Mouse (Mus musculus) intestine, embryonic 16.5 days (tissue): ENCODE results near the gene Mgat4c. TPM values are rescaled to one million over a fixed set of nuclear protein-coding genes. Genes with fewer than 3 reads are reported as not detected.

Experiments used
- ATAC-seq: fragments of 200-750 bp; cut with Nextera tagmentation; 2 replicates; pipeline ENCODE4 v1.8.0; 2017; ENCODE audit warnings: moderate TSS enrichment, moderate library complexity
- H3K27ac ChIP-seq: fragments of 300-500 bp; sonication (generic); 2 replicates; pipeline ENCODE4 v1.5.1; 2014; ENCODE audit warnings: mild to moderate bottlenecking, low read length
- H3K27me3 ChIP-seq: fragments of 300-500 bp; sonication (generic); replicated peaks from 2 replicates; pipeline ENCODE4 v1.6.1; 2014; ENCODE audit warnings: low read length, control low read depth, mixed read lengths; ENCODE audit not compliant: control insufficient read depth, insufficient read depth
- H3K36me3 ChIP-seq: fragments of 300-500 bp; sonication (generic); 2 replicates; pipeline ENCODE4 v1.6.1; 2014; ENCODE audit warnings: low read length, control low read depth; ENCODE audit not compliant: control insufficient read depth, insufficient read depth
- H3K4me1 ChIP-seq: fragments of 300-500 bp; sonication (generic); 2 replicates; pipeline ENCODE4 v1.6.1; 2014; ENCODE audit warnings: low read length, control low read depth, mixed read lengths; ENCODE audit not compliant: control insufficient read depth, insufficient read depth
- H3K4me2 ChIP-seq: fragments of 300-500 bp; sonication (generic); 2 replicates; pipeline ENCODE4 v1.6.1; 2014; ENCODE audit warnings: low read depth, low read length, control low read depth
- H3K4me3 ChIP-seq: fragments of 300-500 bp; sonication (generic); 2 replicates; pipeline ENCODE4 v1.5.1; 2014; ENCODE audit warnings: mild to moderate bottlenecking, low read length
- H3K9ac ChIP-seq: fragments of 300-500 bp; sonication (generic); 2 replicates; pipeline ENCODE4 v1.6.1; 2014; ENCODE audit warnings: low read depth, low read length
- H3K9me3 ChIP-seq: fragments of 300-500 bp; sonication (generic); 2 replicates; pipeline ENCODE4 v1.6.1; 2016; ENCODE audit warnings: low read length, control low read depth; ENCODE audit not compliant: control insufficient read depth
- WGBS: fragments of 180-500 bp; shearing (Covaris S2); extraction: QIAGEN DNeasy Blood & Tissue Kit; methylation state at CpG from one replicate; pipeline ENCODE4 v1.1.7; 2014; 5-methylcytosine and 5-hydroxymethylcytosine counted together
- polyA plus RNA-seq: library from polyadenylated mRNA; unstranded; fragments of >200 nt; fragmentation: Nextera tagmentation; extraction: Ambion mirVana; gene quantifications from 2 replicates; pipeline ENCODE4 v1.2.1, GENCODE M21; 2015

Gene Mgat4c
- polyA plus RNA-seq, result 20.1 and 23.5 TPM in 2 replicates

DNA sequence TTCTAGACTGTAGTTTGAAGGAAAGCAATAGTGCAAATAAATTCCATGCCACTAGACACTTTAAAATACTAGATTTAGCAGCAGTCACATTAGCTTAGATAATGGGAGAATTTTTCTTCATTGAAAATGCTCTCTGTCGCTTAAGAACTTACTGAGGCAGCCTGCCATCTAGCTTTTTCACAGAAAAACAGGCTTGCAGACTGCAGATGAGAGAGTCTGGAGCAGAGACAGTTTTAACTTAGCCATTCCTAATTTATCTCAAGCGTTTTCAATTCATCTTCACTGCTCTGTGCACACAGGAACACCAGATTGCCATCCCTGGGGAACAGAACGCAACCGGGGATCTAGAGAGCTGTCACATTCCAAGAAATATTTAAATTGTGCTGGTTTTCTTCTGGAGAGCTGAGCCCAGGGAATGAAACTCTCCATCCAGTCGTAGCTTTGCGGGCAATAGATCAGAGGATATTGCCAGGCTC, at the start of gene Mgat4c:
Gene Mgat4c (plus strand): TSS at position 51 of the 476 bp plus-strand sequence.
- H3K9me3 ChIP-seq, result no peaks in the 10 kb centered on the region
- no peaks in the 10 kb centered on the region for H3K36me3 ChIP-seq
- H3K4me1 ChIP-seq, result no peaks in the 10 kb centered on the region
- no peak within 1 kb of the TSS for H3K4me2 ChIP-seq
- H3K27me3 ChIP-seq, result no peaks in the 10 kb centered on the region
- H3K9ac ChIP-seq, result no peak within 1 kb of the TSS
- 40% methylated on average over 6 of the region's 6 CpGs for WGBS
- no peak for ATAC-seq
- no peak within 1 kb of the TSS for H3K4me3 ChIP-seq
- H3K27ac ChIP-seq, result no peak within 1 kb of the TSS

- Histone ChIP-seq H3K9me3 (no peaks in the 10 kb centered on the region), H3K27ac (no peak overlapping the region), H3K4me2 (no peak overlapping the region), H3K4me1 (no peaks in the 10 kb centered on the region), H3K9ac (no peak overlapping the region), H3K36me3 (no peaks in the 10 kb centered on the region), H3K4me3 (no peak overlapping the region), H3K27me3 (no peaks in the 10 kb centered on the region)
- no peak for ATAC-seq
- 84% methylated on average over 6 of the region's 6 CpGs for WGBS
Measured at GRCm38 (mm10) chr10:101635266-101635665, 46.0 kb upstream of the Mgat4c start.

GRCm38 (mm10) chr10:101641048-101641447, 40.2 kb upstream of the Mgat4c start:
- no peak overlapping the region for H3K4me3 ChIP-seq
- no peak overlapping the region for H3K27ac ChIP-seq
- H3K36me3 ChIP-seq, result no peaks in the 10 kb centered on the region
- ATAC-seq, result no peak
- H3K9ac ChIP-seq, result no peak overlapping the region
- no peaks in the 10 kb centered on the region for H3K4me1 ChIP-seq
- no peak overlapping the region for H3K4me2 ChIP-seq
- no peaks in the 10 kb centered on the region for H3K9me3 ChIP-seq
- no peaks in the 10 kb centered on the region for H3K27me3 ChIP-seq
- 71% methylated on average over 2 of the region's 2 CpGs for WGBS

DNA sequence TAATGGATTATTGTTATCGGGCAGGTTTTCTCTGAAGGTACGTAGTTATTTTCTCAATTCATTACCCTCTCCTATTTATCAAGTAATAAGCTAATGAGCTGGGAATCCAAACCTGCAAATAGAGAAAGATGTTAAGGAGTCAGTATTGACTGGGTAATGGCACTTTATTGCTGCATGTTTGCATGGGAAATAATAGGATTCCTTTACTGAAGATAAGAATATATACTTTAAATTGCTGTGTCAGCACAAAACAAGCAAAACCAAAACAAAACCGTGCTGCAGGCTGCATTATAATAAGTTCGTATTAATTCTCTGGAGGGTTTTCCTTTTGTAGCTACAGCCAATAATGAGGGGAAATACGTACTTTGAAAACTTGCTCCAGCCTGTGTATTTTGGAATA, 627 bp downstream of the Mgat4c start:
- H3K36me3 ChIP-seq, result no peaks in the 10 kb centered on the region
- H3K4me3 ChIP-seq, result no peak overlapping the region
- no peaks in the 10 kb centered on the region for H3K4me1 ChIP-seq
- H3K9me3 ChIP-seq, result no peaks in the 10 kb centered on the region
- no peak for ATAC-seq
- H3K9ac ChIP-seq, result no peak overlapping the region
- H3K27me3 ChIP-seq, result no peaks in the 10 kb centered on the region
- no peak overlapping the region for H3K4me2 ChIP-seq
- WGBS, result 57% methylated on average over 5 of the region's 5 CpGs
- H3K27ac ChIP-seq, result no peak overlapping the region

DNA sequence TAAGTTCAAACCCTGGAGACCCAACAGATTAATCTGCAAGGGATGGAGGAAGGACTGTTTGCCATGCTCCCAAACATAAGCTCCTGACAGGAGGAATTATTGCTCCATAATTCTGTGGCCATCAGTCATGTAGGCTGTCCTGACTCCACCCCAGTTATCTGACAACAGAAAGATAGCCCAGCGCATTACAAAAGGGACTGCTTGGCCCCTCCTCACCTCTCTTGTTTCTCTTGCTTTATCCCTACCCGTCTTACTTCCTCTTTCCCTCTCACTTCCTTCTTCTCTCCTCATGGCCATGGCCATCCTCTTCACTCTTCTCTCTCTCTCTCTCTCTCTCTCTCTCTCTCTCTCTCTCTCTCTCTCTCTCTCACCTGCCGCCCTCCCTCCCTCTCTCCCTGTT, 80.5 kb downstream of the Mgat4c start:
- no peaks in the 10 kb centered on the region for H3K4me1 ChIP-seq
- WGBS, result 79% methylated on average over 3 of the region's 3 CpGs
- no peak overlapping the region for H3K9ac ChIP-seq
- no peaks in the 10 kb centered on the region for H3K27me3 ChIP-seq
- H3K4me2 ChIP-seq, result no peak overlapping the region
- no peak for ATAC-seq
- no peak overlapping the region for H3K4me3 ChIP-seq
- H3K27ac ChIP-seq, result no peak overlapping the region
- H3K36me3 ChIP-seq, result no peaks in the 10 kb centered on the region
- H3K9me3 ChIP-seq, result no peaks in the 10 kb centered on the region

- Histone ChIP-seq H3K4me3 (no peak overlapping the region), H3K4me2 (no peak overlapping the region), H3K9ac (no peak overlapping the region), H3K4me1 (no peaks in the 10 kb centered on the region), H3K36me3 (no peaks in the 10 kb centered on the region), H3K27ac (no peak overlapping the region), H3K27me3 (no peaks in the 10 kb centered on the region), H3K9me3 (no peaks in the 10 kb centered on the region)
- no peak for ATAC-seq
- 82% methylated on average over 1 of the region's 1 CpGs for WGBS
Measured at GRCm38 (mm10) chr10:101770688-101771087, 89.4 kb downstream of the Mgat4c start.

GRCm38 (mm10) chr10:101771157-101771556, 89.9 kb downstream of the Mgat4c start:
- Histone ChIP-seq H3K4me2 (no peak overlapping the region), H3K9me3 (no peaks in the 10 kb centered on the region), H3K4me1 (no peaks in the 10 kb centered on the region), H3K4me3 (no peak overlapping the region), H3K9ac (no peak overlapping the region), H3K36me3 (no peaks in the 10 kb centered on the region), H3K27me3 (no peaks in the 10 kb centered on the region), H3K27ac (no peak overlapping the region)
- no peak for ATAC-seq
- WGBS, result 78% methylated on average over 4 of the region's 4 CpGs

DNA sequence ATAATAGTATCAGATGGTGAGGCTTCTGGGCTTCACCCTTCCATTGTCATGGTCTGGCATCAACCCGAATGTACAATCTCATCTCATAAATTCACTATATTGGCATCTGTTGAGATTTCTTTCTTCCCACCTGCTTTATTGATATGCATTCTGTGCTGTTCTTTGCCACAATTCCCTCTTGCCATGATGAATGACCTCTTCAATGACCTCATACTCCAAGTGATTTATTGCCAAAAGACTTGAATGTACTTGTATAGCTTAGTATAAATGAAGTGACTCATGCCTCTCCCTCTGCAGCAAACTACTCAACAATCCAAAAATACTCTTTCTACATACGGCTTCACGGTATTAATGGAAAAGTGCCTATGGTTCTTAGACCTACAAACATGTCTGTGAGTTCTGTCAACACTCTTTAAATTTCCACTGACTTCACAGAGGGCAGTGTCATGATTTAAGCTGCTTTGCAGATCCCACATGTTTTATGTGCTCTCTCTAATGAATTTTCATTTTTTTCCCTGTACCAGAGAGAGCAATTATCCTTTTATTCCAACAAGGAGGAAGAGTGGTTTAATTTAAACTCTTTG, 102.0 kb downstream of the Mgat4c start:
- Histone ChIP-seq H3K27ac (no peak overlapping the region), H3K4me1 (no peaks in the 10 kb centered on the region), H3K4me2 (no peak overlapping the region), H3K9ac (no peak overlapping the region), H3K4me3 (no peak overlapping the region), H3K9me3 (no peaks in the 10 kb centered on the region), H3K36me3 (no peaks in the 10 kb centered on the region), H3K27me3 (no peaks in the 10 kb centered on the region)
- 75% methylated on average over 3 of the region's 3 CpGs for WGBS
- no peak for ATAC-seq

DNA sequence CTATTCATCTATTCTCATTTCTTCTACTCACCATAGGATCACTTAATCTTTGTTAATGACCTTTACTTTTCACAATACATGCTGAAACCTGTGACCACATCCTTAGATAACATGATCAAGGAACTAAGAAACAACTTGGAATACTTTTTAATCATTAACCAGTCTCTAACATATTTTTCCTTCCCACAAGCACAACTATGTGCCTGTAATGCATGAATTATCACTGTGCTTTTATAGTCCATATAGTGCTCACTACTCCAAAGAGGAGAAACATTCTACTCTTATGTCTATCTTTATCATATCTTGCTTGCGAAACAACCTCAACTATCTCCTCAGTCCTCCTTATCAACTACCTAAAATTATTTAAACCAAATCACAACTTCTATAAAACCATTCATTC, 114.2 kb downstream of the Mgat4c start:
- Histone ChIP-seq H3K4me3 (no peak overlapping the region), H3K9me3 (no peaks in the 10 kb centered on the region), H3K27ac (no peak overlapping the region), H3K9ac (no peak overlapping the region), H3K27me3 (no peaks in the 10 kb centered on the region), H3K36me3 (no peaks in the 10 kb centered on the region), H3K4me2 (no peak overlapping the region), H3K4me1 (no peaks in the 10 kb centered on the region)
- 86% methylated on average over 1 of the region's 1 CpGs for WGBS
- ATAC-seq, result peak; percentile 95
